Mouse (Mus musculus) intestine, postnatal 0 days (tissue): ENCODE measurements around the gene Dag1. TPM values are rescaled to one million over a fixed set of nuclear protein-coding genes. Genes with fewer than 3 reads are reported as not detected.
"Not testable (repeated sequence)": the region's sequence is repeated elsewhere in the genome, so short reads cannot be mapped to it uniquely, and the experiment has no call there.

Experiments
- ATAC-seq: fragments of 200-750 bp; cut with Nextera tagmentation; 2 replicates; pipeline ENCODE4 v1.8.0; 2017; ENCODE audit warnings: mild to moderate bottlenecking, moderate TSS enrichment, moderate library complexity
- H3K27ac ChIP-seq: fragments of 300-500 bp; sonication (generic); 2 replicates; pipeline ENCODE4 v1.5.1; 2014; ENCODE audit warnings: mild to moderate bottlenecking, low read depth, low read length, moderate library complexity
- H3K27me3 ChIP-seq: fragments of 300-500 bp; sonication (generic); replicated peaks from 2 replicates; pipeline ENCODE4 v1.6.1; 2014; ENCODE audit warnings: low read length, mixed read lengths; ENCODE audit not compliant: control insufficient read depth, insufficient read depth
- H3K36me3 ChIP-seq: fragments of 300-500 bp; sonication (generic); 2 replicates; pipeline ENCODE4 v1.6.1; 2014; ENCODE audit warnings: mild to moderate bottlenecking, moderate library complexity; ENCODE audit not compliant: control insufficient read depth, insufficient read depth
- H3K4me1 ChIP-seq: fragments of 300-500 bp; sonication (generic); replicated peaks from 2 replicates; pipeline ENCODE4 v1.6.1; 2014; ENCODE audit warnings: antibody characterized with exemption, low read length, mixed read lengths; ENCODE audit not compliant: control insufficient read depth, insufficient read depth
- H3K4me2 ChIP-seq: fragments of 300-500 bp; sonication (generic); replicated peaks from 2 replicates; pipeline ENCODE4 v1.6.1; 2014; ENCODE audit warnings: low read depth, mild to moderate bottlenecking, moderate library complexity
- H3K4me3 ChIP-seq: fragments of 300-500 bp; sonication (generic); 2 replicates; pipeline ENCODE4 v1.5.1; 2014; ENCODE audit warnings: low read depth, low read length
- H3K9ac ChIP-seq: fragments of 300-500 bp; sonication (generic); 2 replicates; pipeline ENCODE4 v1.6.1; 2014; ENCODE audit warnings: mild to moderate bottlenecking, low read depth, low read length
- H3K9me3 ChIP-seq: fragments of 300-500 bp; sonication (generic); 2 replicates; pipeline ENCODE4 v1.6.1; 2016; ENCODE audit warnings: mixed run types; ENCODE audit not compliant: control insufficient read depth
- CTCF ChIP-seq: sonication (generic); IDR thresholded peaks from 2 replicates; pipeline ENCODE4 v1.5.1; 2016; ENCODE audit warnings: low read depth, mild to moderate bottlenecking, control low read depth, antibody characterized with exemption, moderate library complexity
- WGBS: fragments of 180-500 bp; shearing (Covaris S2); extraction: QIAGEN DNeasy Blood & Tissue Kit; methylation state at CpG from one replicate; pipeline ENCODE4 v1.1.7; 2014; 5-methylcytosine and 5-hydroxymethylcytosine counted together
- polyA plus RNA-seq: library from polyadenylated mRNA; unstranded; fragments of >200 nt; fragmentation: Nextera tagmentation; extraction: Ambion mirVana; gene quantifications from 2 replicates; pipeline ENCODE4 v1.2.1, GENCODE M21; 2015

The Dag1 gene
- polyA plus RNA-seq, 1 experiment from 2014 or later, result 44.6 TPM

DNA sequence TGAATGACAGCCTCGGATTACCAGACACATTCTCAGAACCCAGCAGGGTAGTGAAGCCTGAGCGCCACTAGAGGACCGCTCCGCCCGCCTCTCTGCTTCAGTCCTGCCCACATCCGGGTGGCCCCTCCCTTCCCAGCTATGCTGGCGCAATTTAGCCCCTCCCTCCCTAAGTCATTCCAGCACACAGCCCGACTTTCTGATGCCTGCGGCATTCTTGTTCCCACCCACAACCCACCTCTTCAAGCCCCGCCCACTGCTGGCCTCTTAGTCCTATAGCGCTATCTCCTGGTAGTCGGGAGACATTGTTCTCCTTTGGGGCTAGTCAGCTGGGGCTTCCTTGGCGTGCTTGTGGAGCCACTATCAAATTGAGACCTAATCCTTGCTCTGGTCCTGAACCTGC, 62.6 kb downstream of the Dag1 start:
- Histone ChIP-seq H3K4me2 (peak overlapping the region; percentile 57), H3K9me3 (no peaks in the 10 kb centered on the region), H3K27ac (no peak overlapping the region), H3K4me3 (no peak overlapping the region), H3K9ac (no peak overlapping the region), H3K27me3 (no peaks in the 10 kb centered on the region), H3K4me1 (0 out of 2 replicates have a peak, but pooled peaks cover 4% of the 10 kb centered on the region), H3K36me3 (0 out of 2 replicates have a peak, but pooled peaks cover 6% of the 10 kb centered on the region)
- 0% methylated on average over 13 of the region's 13 CpGs for WGBS
- peak; percentile 94 for TF ChIP-seq CTCF
- peak; percentile 97 for ATAC-seq

DNA sequence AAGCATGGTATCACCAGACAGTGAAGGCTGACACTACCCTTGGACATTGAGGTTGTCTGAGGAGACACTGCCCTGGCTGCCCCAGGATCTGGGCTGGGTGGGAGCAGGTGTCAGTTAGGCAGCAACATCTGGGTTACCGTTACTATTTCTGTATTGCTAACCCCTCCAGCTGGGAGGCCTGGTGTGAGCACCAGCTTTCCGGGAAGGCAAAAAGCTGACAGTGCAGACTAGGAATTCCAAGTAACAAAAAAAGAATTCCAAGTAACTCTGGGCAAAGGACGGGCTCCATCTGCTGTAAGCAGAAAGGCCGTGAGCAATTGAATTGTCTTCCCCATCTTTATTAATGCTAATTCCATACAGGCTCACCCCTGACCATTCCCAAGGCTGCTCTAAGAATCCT, 65.1 kb downstream of the Dag1 start:
- ATAC-seq, result no peak

GRCm38 (mm10) chr9:108196920-108197677, 66.7 kb downstream of the Dag1 start:
- 29% methylated on average over 24 of the region's 24 CpGs for WGBS
- H3K9ac ChIP-seq, result no peak overlapping the region
- H3K27me3 ChIP-seq, result no peaks in the 10 kb centered on the region
- no peak overlapping the region for H3K4me2 ChIP-seq
- no peak overlapping the region for H3K4me3 ChIP-seq
- peak; percentile 19; the same call in 1 of the 2 replicates for TF ChIP-seq CTCF
- H3K36me3 ChIP-seq, result no peaks in the 10 kb centered on the region
- H3K27ac ChIP-seq, result no peak overlapping the region
- no peak for ATAC-seq
- H3K4me1 ChIP-seq, result 0 out of 2 replicates have a peak, but pooled peaks cover 4% of the 10 kb centered on the region
- no peaks in the 10 kb centered on the region for H3K9me3 ChIP-seq

More for the DNA sequence above, 65.1 kb downstream of the Dag1 start:
- no peak overlapping the region for H3K27ac ChIP-seq
- no peak overlapping the region for H3K4me3 ChIP-seq
- no peak overlapping the region for H3K9ac ChIP-seq
- 52% methylated on average over 4 of the region's 4 CpGs for WGBS
- H3K4me1 ChIP-seq, result 0 out of 2 replicates have a peak, but pooled peaks cover 4% of the 10 kb centered on the region
- H3K9me3 ChIP-seq, result no peaks in the 10 kb centered on the region
- H3K4me2 ChIP-seq, result no peak overlapping the region
- no peak for TF ChIP-seq CTCF
- no peaks in the 10 kb centered on the region for H3K36me3 ChIP-seq
- H3K27me3 ChIP-seq, result no peaks in the 10 kb centered on the region

- ATAC-seq, H3K4me3 ChIP-seq, H3K9me3 ChIP-seq, H3K4me1 ChIP-seq, H3K36me3 ChIP-seq, H3K4me2 ChIP-seq, H3K27me3 ChIP-seq, H3K27ac ChIP-seq, H3K9ac ChIP-seq: not testable (repeated sequence)
- 65% methylated on average over 6 of the region's 6 CpGs for WGBS
- TF ChIP-seq CTCF, result 0 out of 2 replicates have a peak, but pooled peaks have one; percentile 3
These were observed 67.5 kb downstream of the Dag1 start for GRCm38 (mm10) chr9:108196222-108196621.

DNA sequence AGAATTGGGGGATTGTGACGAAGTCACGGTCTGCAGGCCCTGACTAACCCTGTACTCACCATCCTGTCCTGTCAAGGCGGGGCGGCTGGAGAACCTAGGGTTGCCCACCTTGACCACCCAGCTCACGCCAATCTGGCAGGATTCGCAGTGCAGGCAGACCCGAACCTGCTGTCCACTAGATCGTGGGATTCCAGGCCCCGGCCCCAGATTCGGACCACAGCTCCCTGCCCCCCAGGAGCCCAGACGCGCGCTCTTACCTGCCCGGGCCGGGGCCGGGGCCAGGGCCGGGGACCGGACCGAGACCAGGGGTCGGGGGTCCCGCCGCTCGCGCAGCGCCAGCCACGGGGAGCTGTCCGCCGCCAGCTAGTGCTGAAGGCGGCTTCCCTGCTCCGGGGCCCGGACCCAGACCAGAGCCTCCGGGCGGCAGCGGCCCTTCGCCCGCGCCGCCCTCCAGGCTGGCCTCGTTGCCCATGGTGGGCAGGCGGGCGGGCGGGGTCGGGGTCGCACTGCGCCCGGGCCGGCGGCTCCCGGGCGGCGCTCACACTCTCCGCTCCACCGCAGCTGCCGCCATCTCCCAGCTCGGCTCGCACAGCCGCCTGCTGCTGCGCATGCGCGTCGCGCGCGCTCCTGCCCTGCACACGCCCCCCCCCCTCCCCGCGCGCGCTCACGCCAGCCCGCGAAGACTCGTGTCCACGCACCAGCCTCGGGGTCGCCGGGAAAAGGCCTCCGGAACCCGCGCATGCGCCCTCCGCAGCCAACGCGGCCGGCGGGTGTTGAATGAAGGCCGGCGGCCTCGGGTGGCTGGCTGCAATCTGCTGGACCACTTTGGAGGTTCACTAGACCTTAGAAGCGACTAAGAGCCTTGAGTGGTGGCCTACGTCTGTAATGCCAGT, 73.7 kb downstream of the Dag1 start, which contains the start of gene Bsn:
TSS of gene Bsn (minus strand) at position 598 of the 893 bp plus-strand sequence.
- peak; percentile 61; the same call in 1 of the 2 replicates for ATAC-seq
- Histone ChIP-seq H3K27ac (no peak within 1 kb of the TSS), H3K4me3 (peak within 1 kb of the TSS; percentile 61), H3K27me3 (peaks cover 24% of the 10 kb centered on the region), H3K4me2 (peak within 1 kb of the TSS; percentile 94), H3K36me3 (no peaks in the 10 kb centered on the region), H3K9me3 (no peaks in the 10 kb centered on the region), H3K4me1 (no peaks in the 10 kb centered on the region), H3K9ac (peak within 1 kb of the TSS; percentile 40)
- TF ChIP-seq CTCF, result no peak
- 3% methylated on average over 86 of the region's 91 CpGs for WGBS

DNA sequence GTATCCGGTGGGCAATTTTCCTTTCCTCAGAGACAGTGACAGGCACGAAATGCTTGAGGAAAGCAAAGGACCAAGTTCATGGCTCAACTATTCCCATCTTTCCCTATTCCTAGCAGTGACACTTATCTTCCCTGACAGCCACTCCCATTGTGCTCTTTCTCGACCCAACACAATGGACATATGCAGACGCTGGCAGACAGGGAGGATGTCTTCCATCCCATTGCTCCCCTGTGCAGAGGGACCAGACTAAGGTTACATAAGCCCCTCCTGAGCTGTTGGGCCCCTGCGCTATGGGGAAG, 74.3 kb downstream of the Dag1 start:
- H3K4me3 ChIP-seq, result peak overlapping the region; percentile 61; the same call in 1 of the 2 replicates
- TF ChIP-seq CTCF, result no peak
- ATAC-seq, result no peak

More for the DNA sequence above, 74.3 kb downstream of the Dag1 start:
- no peaks in the 10 kb centered on the region for H3K36me3 ChIP-seq
- peaks cover 24% of the 10 kb centered on the region for H3K27me3 ChIP-seq
- H3K27ac ChIP-seq, result no peak overlapping the region
- H3K4me2 ChIP-seq, result peak overlapping the region; percentile 94
- 41% methylated on average over 5 of the region's 5 CpGs for WGBS
- no peaks in the 10 kb centered on the region for H3K4me1 ChIP-seq
- H3K9ac ChIP-seq, result no peak overlapping the region
- no peaks in the 10 kb centered on the region for H3K9me3 ChIP-seq
